Mouse (Mus musculus): ENCODE results near the gene Krtap4-8. TPM values are rescaled to one million over a fixed set of nuclear protein-coding genes. Genes with fewer than 3 reads are reported as not detected.

The Krtap4-8 gene
- polyA plus RNA-seq, 1 experiment from 2014 or later = not detected

GRCm38 (mm10) chr11:99734190-99734589 is 46.3 kb downstream of the Krtap4-8 start, which contains the start of gene Gm14180:
Gene Gm14180 (minus strand): TSS chr11:99734290.
- H3K27ac ChIP-seq = no peak within 1 kb of the TSS
- no peaks in the 10 kb centered on the region for H3K9me3 ChIP-seq
- no peaks in the 10 kb centered on the region for H3K4me1 ChIP-seq (replicated peaks)
- no peaks in the 10 kb centered on the region for H3K27me3 ChIP-seq
- H3K36me3 ChIP-seq = no peaks in the 10 kb centered on the region
- H3K4me2 ChIP-seq = no peak within 1 kb of the TSS
- H3K9ac ChIP-seq (replicated peaks) = no peak within 1 kb of the TSS
- no peak within 1 kb of the TSS for H3K4me3 ChIP-seq (replicated peaks)
- 65% methylated on average over 2 of the region's 2 CpGs for WGBS
- no peak for ATAC-seq (ENCODE audit: insufficient number of reproducible peaks, insufficient read depth, low FRiP score, low TSS enrichment, low read depth)

Other genes with a start within 250 kb of the Krtap4-8 start
- not detected in 2 replicates for gene Krt40, start 237.5 kb downstream of the Krtap4-8 start, polyA plus RNA-seq (2016; fragmentation: Nextera tagmentation; extraction: Ambion mirVana)
- not detected in 2 replicates for gene Krtap3-3, start 229.8 kb downstream of the Krtap4-8 start, polyA plus RNA-seq (2016; fragmentation: Nextera tagmentation; extraction: Ambion mirVana)
- gene Krtap3-2, start 223.9 kb downstream of the Krtap4-8 start, polyA plus RNA-seq (2016; fragmentation: Nextera tagmentation; extraction: Ambion mirVana) = not detected in 2 replicates
- gene Gm11939, start 221.2 kb downstream of the Krtap4-8 start, polyA plus RNA-seq (2016; fragmentation: Nextera tagmentation; extraction: Ambion mirVana) = not detected in 2 replicates
- gene Krtap3-1, start 214.1 kb downstream of the Krtap4-8 start, polyA plus RNA-seq (2016; fragmentation: Nextera tagmentation; extraction: Ambion mirVana) = not detected in 2 replicates
- not detected in 2 replicates for gene Krtap1-5, start 199.7 kb downstream of the Krtap4-8 start, polyA plus RNA-seq (2016; fragmentation: Nextera tagmentation; extraction: Ambion mirVana)
- gene Krtap1-4, start 197.1 kb downstream of the Krtap4-8 start, polyA plus RNA-seq (2016; fragmentation: Nextera tagmentation; extraction: Ambion mirVana) = not detected in 2 replicates
- gene Krtap1-3, start 189.4 kb downstream of the Krtap4-8 start, polyA plus RNA-seq (2016; fragmentation: Nextera tagmentation; extraction: Ambion mirVana) = not detected in 2 replicates
- gene Krtap9-3, start 182.6 kb downstream of the Krtap4-8 start, polyA plus RNA-seq (2016; fragmentation: Nextera tagmentation; extraction: Ambion mirVana) = not detected in 2 replicates
- gene Gm11938, start 177.4 kb downstream of the Krtap4-8 start, polyA plus RNA-seq (2016; fragmentation: Nextera tagmentation; extraction: Ambion mirVana) = not detected in 2 replicates
- gene Gm11937, start 170.5 kb downstream of the Krtap4-8 start, polyA plus RNA-seq (2016; fragmentation: Nextera tagmentation; extraction: Ambion mirVana) = not detected in 2 replicates
- gene Krtap2-4, start 165.9 kb downstream of the Krtap4-8 start, polyA plus RNA-seq (2016; fragmentation: Nextera tagmentation; extraction: Ambion mirVana) = not detected in 2 replicates
- gene Gm11562, start 160.3 kb downstream of the Krtap4-8 start, polyA plus RNA-seq (2016; fragmentation: Nextera tagmentation; extraction: Ambion mirVana) = not detected in 2 replicates
- gene Krtap4-1, start 152.5 kb downstream of the Krtap4-8 start, polyA plus RNA-seq (2016; fragmentation: Nextera tagmentation; extraction: Ambion mirVana) = not detected in 2 replicates
- not detected in 2 replicates for gene Krtap4-2, start 145.6 kb downstream of the Krtap4-8 start, polyA plus RNA-seq (2016; fragmentation: Nextera tagmentation; extraction: Ambion mirVana)
- gene Krtap4-7, start 136.6 kb downstream of the Krtap4-8 start, polyA plus RNA-seq (2016; fragmentation: Nextera tagmentation; extraction: Ambion mirVana) = not detected in 2 replicates
- not detected in 2 replicates for gene Gm11555, start 130.5 kb downstream of the Krtap4-8 start, polyA plus RNA-seq (2016; fragmentation: Nextera tagmentation; extraction: Ambion mirVana)
- gene Gm11563, start 121.7 kb downstream of the Krtap4-8 start, polyA plus RNA-seq (2016; fragmentation: Nextera tagmentation; extraction: Ambion mirVana) = not detected in 2 replicates
- gene Krtap4-6, start 114.7 kb downstream of the Krtap4-8 start, polyA plus RNA-seq (2016; fragmentation: Nextera tagmentation; extraction: Ambion mirVana) = not detected in 2 replicates
- gene Gm14190, start 90.0 kb downstream of the Krtap4-8 start, polyA plus RNA-seq (2016; fragmentation: Nextera tagmentation; extraction: Ambion mirVana) = not detected in 2 replicates
- gene Gm14180, start 46.4 kb downstream of the Krtap4-8 start, polyA plus RNA-seq (2016; fragmentation: Nextera tagmentation; extraction: Ambion mirVana) = not detected in 2 replicates
- gene Gm11595, start 7.8 kb downstream of the Krtap4-8 start, polyA plus RNA-seq (2016; fragmentation: Nextera tagmentation; extraction: Ambion mirVana) = not detected in 2 replicates
- gene Krtap4-9, start 4.5 kb upstream of the Krtap4-8 start, polyA plus RNA-seq (2016; fragmentation: Nextera tagmentation; extraction: Ambion mirVana) = not detected in 2 replicates
- gene Gm11596, start 12.8 kb upstream of the Krtap4-8 start, polyA plus RNA-seq (2016; fragmentation: Nextera tagmentation; extraction: Ambion mirVana) = not detected in 2 replicates
- gene Gm11569, start 18.2 kb upstream of the Krtap4-8 start, polyA plus RNA-seq (2016; fragmentation: Nextera tagmentation; extraction: Ambion mirVana) = not detected in 2 replicates
- not detected in 2 replicates for gene Gm11554, start 23.7 kb upstream of the Krtap4-8 start, polyA plus RNA-seq (2016; fragmentation: Nextera tagmentation; extraction: Ambion mirVana)
- gene Krtap4-13, start 29.2 kb upstream of the Krtap4-8 start, polyA plus RNA-seq (2016; fragmentation: Nextera tagmentation; extraction: Ambion mirVana) = not detected in 2 replicates
- not detected in 2 replicates for gene Gm11564, start 35.0 kb upstream of the Krtap4-8 start, polyA plus RNA-seq (2016; fragmentation: Nextera tagmentation; extraction: Ambion mirVana)
- gene 2300003K06Rik, start 57.4 kb upstream of the Krtap4-8 start, polyA plus RNA-seq (2016; fragmentation: Nextera tagmentation; extraction: Ambion mirVana) = not detected in 2 replicates
- not detected in 2 replicates for gene Krtap4-16, start 70.9 kb upstream of the Krtap4-8 start, polyA plus RNA-seq (2016; fragmentation: Nextera tagmentation; extraction: Ambion mirVana)
- gene Gm11568, start 77.2 kb upstream of the Krtap4-8 start, polyA plus RNA-seq (2016; fragmentation: Nextera tagmentation; extraction: Ambion mirVana) = not detected in 2 replicates
- not detected in 2 replicates for gene Gm11559, start 83.8 kb upstream of the Krtap4-8 start, polyA plus RNA-seq (2016; fragmentation: Nextera tagmentation; extraction: Ambion mirVana)
- not detected in 2 replicates for gene Krtap9-1, start 92.7 kb upstream of the Krtap4-8 start, polyA plus RNA-seq (2016; fragmentation: Nextera tagmentation; extraction: Ambion mirVana)
- not detected in 2 replicates for gene Gm11567, start 98.5 kb upstream of the Krtap4-8 start, polyA plus RNA-seq (2016; fragmentation: Nextera tagmentation; extraction: Ambion mirVana)
- not detected in 2 replicates for gene Krtap31-1, start 127.2 kb upstream of the Krtap4-8 start, polyA plus RNA-seq (2016; fragmentation: Nextera tagmentation; extraction: Ambion mirVana)
- not detected in 2 replicates for gene Gm11565, start 134.0 kb upstream of the Krtap4-8 start, polyA plus RNA-seq (2016; fragmentation: Nextera tagmentation; extraction: Ambion mirVana)
- not detected in 2 replicates for gene Krtap31-2, start 155.6 kb upstream of the Krtap4-8 start, polyA plus RNA-seq (2016; fragmentation: Nextera tagmentation; extraction: Ambion mirVana)
- gene Krtap9-5, start 167.8 kb upstream of the Krtap4-8 start, polyA plus RNA-seq (2016; fragmentation: Nextera tagmentation; extraction: Ambion mirVana) = not detected in 2 replicates
- gene Krtap29-1, start 198.3 kb upstream of the Krtap4-8 start, polyA plus RNA-seq (2016; fragmentation: Nextera tagmentation; extraction: Ambion mirVana) = not detected in 2 replicates
- gene Krtap16-1, start 205.9 kb upstream of the Krtap4-8 start, polyA plus RNA-seq (2016; fragmentation: Nextera tagmentation; extraction: Ambion mirVana) = not detected in 2 replicates
- 1.4 and 1.9 TPM in 2 replicates for gene Krtap17-1, start 213.3 kb upstream of the Krtap4-8 start, polyA plus RNA-seq (2016; fragmentation: Nextera tagmentation; extraction: Ambion mirVana)
- gene Krt33a, start 235.5 kb upstream of the Krtap4-8 start, polyA plus RNA-seq (2016; fragmentation: Nextera tagmentation; extraction: Ambion mirVana) = not detected in 2 replicates
- 0.18 and 0.27 TPM in 2 replicates for gene Krt33b, start 249.2 kb upstream of the Krtap4-8 start, polyA plus RNA-seq (2016; fragmentation: Nextera tagmentation; extraction: Ambion mirVana)

All from limb, embryonic 12.5 days (tissue).